Mouse (Mus musculus): ENCODE results near the gene Gabarapl2.

Gene Gabarapl2

DNA sequence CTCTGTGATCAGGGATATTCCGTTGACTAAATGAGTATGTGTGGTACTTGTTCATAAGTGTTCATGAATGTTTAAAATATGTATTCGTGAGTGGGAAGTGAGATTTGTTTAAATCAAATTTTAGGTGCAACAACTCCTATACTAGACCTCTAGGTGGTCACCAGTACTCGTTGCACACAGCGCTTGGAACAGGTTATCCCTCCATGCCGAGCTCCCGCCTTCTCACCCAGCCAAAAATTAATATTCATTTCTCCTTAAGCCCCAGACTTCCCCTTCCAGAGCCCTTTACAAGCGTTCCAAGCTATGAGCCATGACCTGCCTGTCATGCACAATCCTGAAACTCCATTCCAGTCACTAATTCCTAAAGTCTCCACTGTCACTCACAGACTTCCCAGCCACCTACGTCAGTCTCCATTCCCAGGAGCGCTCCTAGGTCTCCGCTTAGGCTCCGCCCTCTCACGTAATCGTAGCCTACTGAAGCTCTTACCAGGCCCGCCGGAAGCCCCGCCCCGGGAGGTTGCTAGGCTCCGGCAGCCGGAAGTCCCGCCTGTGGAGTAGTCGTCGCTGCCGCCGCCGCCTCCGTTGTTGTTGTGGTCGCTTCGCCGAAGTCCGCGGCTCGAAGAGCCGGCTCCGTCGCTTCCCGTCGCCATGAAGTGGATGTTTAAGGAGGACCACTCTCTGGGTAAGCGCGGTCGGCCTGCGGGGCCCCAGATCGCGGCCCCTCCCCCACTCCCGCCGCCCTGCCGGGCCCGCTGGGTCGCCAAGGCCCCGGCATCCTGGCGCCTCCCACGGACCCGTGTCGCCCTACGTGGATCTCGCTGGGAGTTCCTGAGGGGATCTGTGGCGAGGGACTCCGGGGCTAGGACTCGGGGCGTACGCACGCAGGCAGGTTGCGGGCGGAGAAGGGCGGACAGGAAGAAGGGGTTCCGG is at the start of gene Gabarapl2:
Gene Gabarapl2, plus strand, starts transcription at position 533 of the 930 bp plus-strand sequence.
- peak; percentile 96 to 98 for DNase-seq (ENCODE audit: low spot score in 2 of 2)

- no peak for DNase-seq (ENCODE audit: low spot score in 2 of 2)
Observed at GRCm38 (mm10) chr8:111890911-111891303, 49.6 kb upstream of the Gabarapl2 start.

DNA sequence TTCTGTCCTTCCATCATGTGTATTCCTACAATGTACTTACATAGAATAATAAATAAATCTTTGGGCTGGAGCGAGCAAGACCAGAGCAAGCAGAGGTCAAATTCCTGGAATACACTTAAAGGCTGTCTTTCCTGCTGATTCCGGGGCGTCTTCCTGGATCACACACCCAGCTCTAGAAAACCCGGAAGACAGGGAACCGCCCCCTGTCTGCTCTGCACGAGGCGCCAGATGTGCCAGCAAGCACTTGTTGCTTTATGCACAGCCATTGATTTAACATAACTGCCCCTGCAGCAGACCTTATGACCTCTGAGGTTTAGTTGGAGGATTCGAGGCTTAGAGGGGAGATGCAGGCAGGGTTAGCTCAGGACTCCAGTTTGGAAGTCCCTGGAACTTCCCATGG is 48.5 kb upstream of the Gabarapl2 start:
- DNase-seq (ENCODE audit: low spot score in 2 of 2) = no peak

- no peak for DNase-seq (ENCODE audit: low spot score in 2 of 2)
Observed at GRCm38 (mm10) chr8:111892615-111893014, 47.9 kb upstream of the Gabarapl2 start.

DNA sequence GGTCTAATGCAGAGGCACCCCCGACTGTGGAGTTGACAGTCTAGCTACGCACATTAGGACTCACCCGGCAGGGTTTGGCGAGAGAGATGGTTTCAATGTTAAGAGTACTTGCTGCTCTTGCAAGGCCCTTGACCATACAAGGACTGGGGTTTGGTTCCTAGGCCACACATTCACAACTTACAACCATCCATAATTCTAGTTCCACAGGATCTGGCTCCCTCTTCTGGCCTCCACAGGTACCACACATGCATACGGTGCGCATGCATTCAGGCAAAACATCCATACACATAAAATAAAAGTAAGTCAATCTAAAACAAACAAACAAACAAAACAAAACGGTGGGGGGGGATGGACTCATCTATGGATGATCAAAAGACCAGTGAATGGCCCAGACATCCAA is 45.5 kb upstream of the Gabarapl2 start:
- no peak for DNase-seq (ENCODE audit: low spot score in 2 of 2)

DNA sequence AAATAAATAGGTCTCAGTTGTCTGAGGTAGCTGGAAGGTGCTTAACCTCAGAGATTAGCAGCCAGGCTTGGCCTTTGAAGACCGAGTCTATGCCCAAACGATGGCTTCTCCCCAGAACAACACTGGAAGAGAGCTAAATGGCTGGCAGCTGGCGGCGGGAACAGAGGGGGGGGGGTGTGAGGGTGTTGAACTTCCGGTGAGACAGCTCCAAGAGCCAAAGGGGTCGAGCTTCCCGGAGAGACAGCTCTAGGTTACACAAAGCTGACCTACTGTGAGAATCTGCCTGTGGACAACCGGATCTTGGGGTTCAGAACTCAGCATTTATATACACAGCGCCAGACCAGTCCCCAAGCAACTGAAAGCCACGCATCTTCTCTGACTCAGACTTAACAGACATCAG is 41.9 kb upstream of the Gabarapl2 start:
- DNase-seq (ENCODE audit: low spot score in 2 of 2) = no peak

DNA sequence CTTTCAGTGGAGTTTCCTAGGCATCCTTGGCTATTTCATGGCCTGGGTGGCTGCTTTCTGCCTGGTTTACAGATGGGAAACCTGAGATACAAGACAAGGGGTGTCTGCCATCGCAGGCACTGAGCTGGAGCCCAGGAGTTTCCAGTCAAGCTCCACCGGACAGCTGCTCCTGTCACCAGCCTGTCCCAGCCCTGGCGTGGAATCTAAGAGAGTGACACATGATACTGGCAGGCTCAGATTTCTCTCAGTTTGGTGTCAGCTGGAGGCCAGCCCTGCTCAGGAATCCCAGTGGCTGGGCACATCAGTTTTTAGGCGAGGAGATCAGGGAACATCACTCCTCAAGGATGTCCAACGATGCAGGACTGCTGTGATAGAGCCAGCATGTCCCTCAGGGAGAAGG is 38.4 kb upstream of the Gabarapl2 start:
- DNase-seq (ENCODE audit: low spot score in 2 of 2) = no peak

GRCm38 (mm10) chr8:111905500-111906121 is 34.9 kb upstream of the Gabarapl2 start:
- no peak for DNase-seq (ENCODE audit: low spot score in 2 of 2)

GRCm38 (mm10) chr8:111909621-111910450 is 30.7 kb upstream of the Gabarapl2 start, which contains the start of gene Chst5:
TSS of gene Chst5 (minus strand) at chr8:111910447.
- no peak for DNase-seq (ENCODE audit: low spot score in 2 of 2)

GRCm38 (mm10) chr8:111911572-111911971 is 28.9 kb upstream of the Gabarapl2 start:
- DNase-seq (ENCODE audit: low spot score in 2 of 2) = no peak

GRCm38 (mm10) chr8:111912860-111913432 is 27.6 kb upstream of the Gabarapl2 start:
- DNase-seq (ENCODE audit: low spot score in 2 of 2) = no peak

- DNase-seq (ENCODE audit: low spot score in 2 of 2) = no peak
Observed at GRCm38 (mm10) chr8:111919663-111920062, 20.8 kb upstream of the Gabarapl2 start.

GRCm38 (mm10) chr8:111920971-111921370 is 19.5 kb upstream of the Gabarapl2 start:
- no peak for DNase-seq (ENCODE audit: low spot score in 2 of 2)

DNA sequence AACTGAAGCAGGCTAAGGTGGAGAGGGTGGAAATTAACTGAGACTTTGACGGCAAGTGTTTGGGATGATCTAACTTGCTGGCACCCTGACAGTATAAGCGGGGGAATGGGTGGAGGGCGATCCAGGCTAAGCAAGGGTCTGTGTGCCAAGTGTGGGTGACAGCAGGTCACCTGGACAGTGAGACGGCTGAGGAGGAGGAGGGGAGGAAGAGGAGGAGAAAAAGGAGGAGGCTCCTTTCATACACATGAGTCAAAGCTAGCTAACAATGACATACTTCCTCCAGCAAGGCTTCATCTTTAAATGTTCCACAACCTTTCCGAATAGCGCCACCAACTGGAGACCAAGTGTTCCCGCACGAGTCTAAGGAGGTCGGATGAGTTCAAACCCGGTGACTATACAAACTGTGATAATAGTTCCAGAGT is 17.1 kb upstream of the Gabarapl2 start:
- no peak for DNase-seq (ENCODE audit: low spot score in 2 of 2)

GRCm38 (mm10) chr8:111924976-111925375 is 15.5 kb upstream of the Gabarapl2 start:
- DNase-seq (ENCODE audit: low spot score in 2 of 2) = no peak

GRCm38 (mm10) chr8:111929648-111930344 is 10.7 kb upstream of the Gabarapl2 start:
- no peak for DNase-seq (ENCODE audit: low spot score in 2 of 2)

DNA sequence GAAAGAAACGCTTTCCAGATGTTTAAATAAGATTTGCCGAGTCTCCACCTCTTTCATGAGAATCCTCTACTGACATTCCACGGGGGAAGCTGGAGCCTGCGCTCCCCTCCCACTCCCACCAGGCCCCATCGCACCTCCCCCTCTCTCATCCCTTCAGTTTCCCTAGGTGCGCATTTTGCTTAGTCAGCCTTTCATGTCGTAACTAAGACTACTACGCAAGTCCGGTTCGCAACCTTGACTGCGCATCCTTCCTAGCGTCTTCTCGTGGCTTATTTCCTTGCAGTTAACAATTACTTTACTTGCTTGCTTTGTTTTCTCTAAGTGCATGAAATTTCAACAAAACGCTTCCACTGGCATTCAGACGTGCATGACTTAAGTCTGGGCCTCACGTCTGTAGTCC is 8.8 kb upstream of the Gabarapl2 start:
- no peak for DNase-seq (ENCODE audit: low spot score in 2 of 2)

DNA sequence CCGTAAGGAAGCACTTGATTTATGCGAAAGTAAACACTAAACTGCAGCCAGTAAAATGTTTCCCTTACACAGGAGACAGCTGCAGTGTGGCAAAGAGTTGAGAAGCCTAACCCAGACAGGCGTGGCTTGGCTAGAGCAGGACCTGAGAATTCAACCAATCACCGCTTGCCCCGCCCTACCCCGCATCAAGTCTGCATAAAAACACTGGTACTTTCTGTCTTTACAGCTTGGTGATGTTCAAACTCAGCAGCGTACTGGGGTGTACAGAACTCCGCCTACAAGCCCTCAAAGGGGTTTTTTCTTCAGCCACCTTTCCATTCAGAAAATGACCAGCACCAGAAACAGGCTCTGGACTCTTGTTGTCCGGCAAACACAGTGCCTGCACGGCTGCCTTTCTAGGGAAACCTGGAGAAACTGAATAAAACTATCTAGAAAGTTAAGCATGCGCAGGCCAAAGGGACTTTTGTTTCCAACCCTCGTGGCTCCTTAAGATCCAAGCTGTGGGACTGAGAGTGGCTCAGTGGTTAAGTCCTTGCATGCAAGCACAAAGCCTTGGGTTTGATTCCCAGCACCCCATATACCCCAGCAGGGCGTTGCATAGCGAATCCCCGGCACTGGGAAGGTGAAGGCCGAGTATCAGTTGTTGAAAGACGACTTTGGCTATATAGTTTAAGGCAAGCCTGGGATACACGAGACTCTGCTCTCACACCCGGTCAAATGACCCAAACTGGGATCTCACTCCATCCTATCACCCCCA is 7.7 kb upstream of the Gabarapl2 start:
- DNase-seq (ENCODE audit: low spot score in 2 of 2) = peak in 1 of 2 experiments; percentile 20

DNA sequence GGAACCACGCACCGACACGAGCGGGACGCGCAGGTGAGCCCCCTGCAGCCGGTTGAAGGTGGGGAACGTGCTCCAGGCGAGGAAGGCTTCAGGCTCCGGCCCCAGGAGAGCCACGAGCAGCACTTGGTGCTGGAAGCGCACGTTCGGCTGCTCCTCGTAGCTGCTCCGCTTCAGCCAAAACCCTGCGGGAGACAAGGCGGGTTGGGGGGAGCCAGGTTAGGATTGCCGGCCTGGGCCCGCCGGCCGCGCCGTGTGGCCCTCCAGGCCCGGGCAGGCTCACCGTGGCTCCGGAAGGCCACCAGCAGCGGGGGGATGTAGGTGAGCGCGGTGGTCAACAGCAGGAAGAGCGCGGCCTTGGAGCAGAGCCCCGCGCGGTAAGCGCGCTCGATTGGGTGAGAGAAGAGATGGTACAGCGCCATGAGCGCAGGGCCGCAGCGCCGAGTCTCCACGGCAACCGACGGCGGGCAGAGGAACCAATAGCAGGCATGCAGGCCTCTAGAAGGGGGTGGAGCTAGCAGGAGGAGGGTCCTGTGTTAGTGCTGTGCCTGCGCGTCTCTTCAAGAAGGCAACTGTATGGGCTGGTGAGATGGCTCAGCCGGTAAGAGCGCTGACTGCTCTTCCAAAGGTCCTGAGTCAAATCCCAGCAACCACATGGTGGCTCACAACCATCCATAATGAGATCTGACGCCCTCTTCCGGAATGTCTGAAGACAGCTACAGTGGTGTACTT is 7.0 kb upstream of the Gabarapl2 start, which contains the start of gene Tmem231:
Gene Tmem231, minus strand, starts transcription at position 534 of the 729 bp plus-strand sequence.
- DNase-seq (ENCODE audit: low spot score in 2 of 2) = peak; percentile 88 to 92

Data from right cerebral cortex, postnatal 36 days (tissue).